Mouse (Mus musculus) ES-Bruce4 (cell line): ENCODE measurements around the gene Cryl1.

ENCODE experiments used
- CTCF ChIP-seq: IDR thresholded peaks from one replicate; pipeline ENCODE4 v1.8.1; 2011; ENCODE audit warnings: low read depth, low read length
- POLR2A ChIP-seq: IDR thresholded peaks from one replicate; pipeline ENCODE4 v1.8.1; 2011; ENCODE audit warnings: low read length; ENCODE audit not compliant: insufficient read depth

GRCm38 (mm10) chr14:57343057-57343750 lies 55.1 kb downstream of the Cryl1 start:
- TF ChIP-seq CTCF (no peak), POLR2A (no peak)
